Mouse (Mus musculus) limb, embryonic 13.5 days (tissue): ENCODE measurements around the gene Ppp1r12b. TPM values are rescaled to one million over a fixed set of nuclear protein-coding genes. Genes with fewer than 3 reads are reported as not detected.
A peak's percentile ranks its signal among the peaks of the same experiment; 100 is the strongest.

Experiments
- ATAC-seq: fragments of 200-750 bp; cut with Nextera tagmentation; 2 replicates; pipeline ENCODE4 v1.8.0; 2017; ENCODE audit warnings: low read depth, moderate number of reproducible peaks, moderate TSS enrichment; ENCODE audit not compliant: low FRiP score
- H3K27ac ChIP-seq: fragments of 300-500 bp; sonication (generic); 2 replicates; pipeline ENCODE4 v1.5.1; 2015; ENCODE audit warnings: inconsistent platforms, mild to moderate bottlenecking, moderate library complexity
- H3K27me3 ChIP-seq: fragments of 300-500 bp; sonication (generic); 2 replicates; pipeline ENCODE4 v1.6.1; 2015; ENCODE audit warnings: mild to moderate bottlenecking, inconsistent platforms
- H3K36me3 ChIP-seq: fragments of 300-500 bp; sonication (generic); 2 replicates; pipeline ENCODE4 v1.6.1; 2015; ENCODE audit warnings: inconsistent platforms, mild to moderate bottlenecking, moderate library complexity
- H3K4me1 ChIP-seq: fragments of 300-500 bp; sonication (generic); 2 replicates; pipeline ENCODE4 v1.6.1; 2015; ENCODE audit warnings: inconsistent platforms
- H3K4me2 ChIP-seq: fragments of 300-500 bp; sonication (generic); replicated peaks from 2 replicates; pipeline ENCODE4 v1.6.1; 2015; ENCODE audit warnings: inconsistent platforms, mild to moderate bottlenecking, moderate library complexity
- H3K4me3 ChIP-seq: fragments of 300-500 bp; sonication (generic); 2 replicates; pipeline ENCODE4 v1.5.1; 2015; ENCODE audit warnings: moderate library complexity, mild to moderate bottlenecking, inconsistent platforms
- H3K9ac ChIP-seq: fragments of 300-500 bp; sonication (generic); 2 replicates; pipeline ENCODE4 v1.6.1; 2015; ENCODE audit warnings: mild to moderate bottlenecking, inconsistent platforms
- H3K9me3 ChIP-seq: fragments of 300-500 bp; sonication (generic); 2 replicates; pipeline ENCODE4 v1.6.1; 2016; ENCODE audit warnings: inconsistent platforms
- WGBS: fragments of 180-500 bp; shearing (Covaris S2); methylation state at CpG from one replicate; pipeline ENCODE4 v1.1.7; 2015; 5-methylcytosine and 5-hydroxymethylcytosine counted together
- polyA plus RNA-seq: library from polyadenylated mRNA; unstranded; fragments of >200 nt; fragmentation: Nextera tagmentation; extraction: Ambion mirVana; gene quantifications from 2 replicates; pipeline ENCODE4 v1.2.1, GENCODE M21; 2015

Gene Ppp1r12b
- polyA plus RNA-seq, 1 experiment from 2014 or later, result 7.1 TPM

GRCm38 (mm10) chr1:134987173-134987961 lies 31.6 kb upstream of the Ppp1r12b start:
- Histone ChIP-seq H3K9ac (peak overlapping the region; percentile 61), H3K4me1 (peaks cover 20% of the 10 kb centered on the region), H3K36me3 (no peaks in the 10 kb centered on the region), H3K4me3 (peak overlapping the region; percentile 45), H3K27ac (no peak overlapping the region), H3K9me3 (no peaks in the 10 kb centered on the region), H3K27me3 (peaks cover 36% of the 10 kb centered on the region), H3K4me2 (peak overlapping the region; percentile 88)
- 29% methylated on average over 47 of the region's 48 CpGs for WGBS
- peak; percentile 73 for ATAC-seq

DNA sequence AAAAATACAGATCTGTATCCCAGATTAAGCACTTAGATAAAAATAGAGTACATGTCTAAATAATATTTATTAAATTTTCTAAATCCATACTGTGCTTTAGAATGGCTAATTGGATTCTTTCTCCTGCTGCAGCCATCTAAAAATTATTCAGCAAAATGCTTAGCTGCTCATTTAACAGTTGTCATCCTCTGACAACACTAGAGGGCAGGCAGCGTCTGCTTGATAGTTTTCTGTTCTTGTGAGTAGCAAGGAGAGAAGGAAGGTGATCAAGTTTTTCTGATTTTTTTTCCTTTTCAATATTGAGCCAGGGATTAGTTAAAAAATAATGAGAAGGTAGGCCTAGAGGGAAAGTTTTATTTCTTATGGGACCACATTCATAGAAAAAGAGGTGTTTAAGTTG lies 17.2 kb upstream of the Ppp1r12b start:
- no peak overlapping the region for H3K4me2 ChIP-seq
- no peak overlapping the region for H3K9ac ChIP-seq
- no peaks in the 10 kb centered on the region for H3K4me1 ChIP-seq
- H3K36me3 ChIP-seq, result peaks cover 44% of the 10 kb centered on the region
- no peak for ATAC-seq
- H3K27ac ChIP-seq, result no peak overlapping the region
- 82% methylated on average over 1 of the region's 1 CpGs for WGBS
- no peak overlapping the region for H3K4me3 ChIP-seq
- no peaks in the 10 kb centered on the region for H3K27me3 ChIP-seq
- no peaks in the 10 kb centered on the region for H3K9me3 ChIP-seq

DNA sequence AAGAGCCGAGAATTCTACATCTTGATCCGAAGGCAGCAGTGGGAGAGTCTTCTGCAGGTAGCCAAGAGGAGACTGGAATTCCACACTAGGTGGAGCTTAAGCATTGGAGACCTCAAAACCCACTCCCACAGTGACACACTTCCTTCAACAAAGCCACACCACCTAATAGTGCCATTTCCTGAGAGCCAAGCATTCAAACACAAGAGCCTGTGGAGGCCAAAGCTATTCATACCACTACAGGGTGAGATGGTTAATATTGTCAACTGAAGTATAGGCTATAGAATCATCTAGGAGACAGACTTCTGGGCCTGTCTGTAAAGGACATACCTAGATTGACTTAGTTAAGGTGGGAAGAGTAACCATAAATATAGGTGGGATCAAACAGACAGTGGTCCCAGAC lies 9.7 kb upstream of the Ppp1r12b start:
- no peak overlapping the region for H3K9ac ChIP-seq
- no peaks in the 10 kb centered on the region for H3K9me3 ChIP-seq
- 95% methylated on average over 2 of the region's 2 CpGs for WGBS
- H3K36me3 ChIP-seq, result peaks cover 26% of the 10 kb centered on the region
- H3K27ac ChIP-seq, result no peak overlapping the region
- peaks cover 7% of the 10 kb centered on the region; the same call in 1 of the 2 replicates for H3K27me3 ChIP-seq
- H3K4me1 ChIP-seq, result peaks cover 16% of the 10 kb centered on the region
- H3K4me3 ChIP-seq, result no peak overlapping the region
- ATAC-seq, result no peak
- H3K4me2 ChIP-seq, result no peak overlapping the region

- ATAC-seq, result 0 out of 2 replicates have a peak, but pooled peaks have one; percentile 22
- Histone ChIP-seq H3K27ac (no peak overlapping the region), H3K4me1 (peaks cover 16% of the 10 kb centered on the region), H3K4me3 (peak overlapping the region; percentile 65), H3K9me3 (no peaks in the 10 kb centered on the region), H3K9ac (peak overlapping the region; percentile 74), H3K27me3 (peaks cover 7% of the 10 kb centered on the region; the same call in 1 of the 2 replicates), H3K4me2 (peak overlapping the region; percentile 76), H3K36me3 (peaks cover 4% of the 10 kb centered on the region; the same call in 1 of the 2 replicates)
- 3% methylated on average over 11 of the region's 11 CpGs for WGBS
Measured at GRCm38 (mm10) chr1:134962821-134963220, 7.1 kb upstream of the Ppp1r12b start.

DNA sequence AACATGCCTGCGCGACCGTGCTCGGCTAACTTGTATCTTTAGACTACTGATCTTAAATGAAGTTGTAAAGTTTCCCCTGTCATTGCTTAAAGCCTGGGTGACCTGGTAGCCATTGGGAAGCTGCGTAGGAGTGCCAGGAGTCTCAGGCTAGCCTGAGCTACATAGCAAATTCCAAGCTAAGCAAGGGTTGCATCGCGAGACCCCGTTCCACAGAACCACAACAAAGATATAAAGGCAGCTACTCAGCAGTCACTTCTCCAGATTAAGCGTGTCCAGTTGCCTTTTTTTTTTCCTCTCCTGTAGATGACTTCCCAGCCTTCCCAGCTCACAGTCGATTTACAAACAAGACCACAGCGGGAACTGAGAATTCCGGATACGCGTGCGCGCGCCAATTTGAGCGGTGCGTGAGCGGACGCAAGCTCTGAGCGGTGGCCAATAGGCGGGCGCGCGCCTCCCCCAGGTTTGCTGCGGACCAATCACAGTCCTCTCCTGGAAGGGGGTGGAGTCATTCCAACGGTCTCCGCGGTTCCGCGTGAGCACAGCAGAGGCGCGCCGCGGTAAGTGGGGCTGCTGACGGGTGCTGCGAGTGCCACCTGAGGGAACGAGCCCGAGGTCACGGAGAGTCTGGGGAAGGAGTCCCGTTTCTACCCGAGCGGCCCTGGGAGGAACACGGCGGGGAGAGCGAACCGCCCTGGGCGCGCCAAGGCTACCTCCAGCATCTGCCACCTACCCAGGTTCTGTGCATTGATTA lies 6.5 kb upstream of the Ppp1r12b start, which contains the start of gene Ube2t:
Ube2t (plus strand) TSS at position 513 of the 751 bp plus-strand sequence.
- Histone ChIP-seq H3K9me3 (no peaks in the 10 kb centered on the region), H3K4me2 (peak within 1 kb of the TSS; percentile 76), H3K4me1 (peaks cover 16% of the 10 kb centered on the region), H3K27me3 (peaks cover 7% of the 10 kb centered on the region; the same call in 1 of the 2 replicates), H3K27ac (no peak within 1 kb of the TSS), H3K36me3 (peaks cover 4% of the 10 kb centered on the region; the same call in 1 of the 2 replicates), H3K9ac (peak within 1 kb of the TSS; percentile 74), H3K4me3 (peak within 1 kb of the TSS; percentile 65)
- peak; percentile 100 for ATAC-seq
- WGBS, result 2% methylated on average over 50 of the region's 50 CpGs

GRCm38 (mm10) chr1:134960634-134961033 lies 4.9 kb upstream of the Ppp1r12b start:
- Histone ChIP-seq H3K4me1 (peaks cover 16% of the 10 kb centered on the region), H3K4me3 (no peak overlapping the region), H3K4me2 (no peak overlapping the region), H3K27ac (no peak overlapping the region), H3K27me3 (peaks cover 7% of the 10 kb centered on the region; the same call in 1 of the 2 replicates), H3K9ac (no peak overlapping the region), H3K36me3 (peaks cover 4% of the 10 kb centered on the region; the same call in 1 of the 2 replicates), H3K9me3 (no peaks in the 10 kb centered on the region)
- no peak for ATAC-seq
- WGBS, result 62% methylated on average over 7 of the region's 7 CpGs

- H3K4me1 ChIP-seq, result peaks cover 14% of the 10 kb centered on the region
- peak overlapping the region; percentile 89 for H3K9ac ChIP-seq
- H3K4me2 ChIP-seq, result peak overlapping the region; percentile 81
- H3K27me3 ChIP-seq, result no peaks in the 10 kb centered on the region
- peak overlapping the region; percentile 84 for H3K4me3 ChIP-seq
- 6% methylated on average over 16 of the region's 16 CpGs for WGBS
- H3K36me3 ChIP-seq, result no peaks in the 10 kb centered on the region
- ATAC-seq, result peak; percentile 30; the same call in 1 of the 2 replicates
- no peaks in the 10 kb centered on the region for H3K9me3 ChIP-seq
- H3K27ac ChIP-seq, result peak overlapping the region; percentile 89
Measured at GRCm38 (mm10) chr1:134955050-134955636, 599 bp downstream of the Ppp1r12b start.

- H3K4me1 ChIP-seq, result peaks cover 10% of the 10 kb centered on the region
- no peaks in the 10 kb centered on the region for H3K9me3 ChIP-seq
- H3K4me2 ChIP-seq, result no peak overlapping the region
- H3K36me3 ChIP-seq, result peaks cover 6% of the 10 kb centered on the region
- H3K4me3 ChIP-seq, result no peak overlapping the region
- no peak overlapping the region for H3K9ac ChIP-seq
- 85% methylated on average over 3 of the region's 3 CpGs for WGBS
- ATAC-seq, result no peak
- H3K27me3 ChIP-seq, result no peaks in the 10 kb centered on the region
- no peak overlapping the region for H3K27ac ChIP-seq
Measured at GRCm38 (mm10) chr1:134949946-134950345, 5.8 kb downstream of the Ppp1r12b start.

DNA sequence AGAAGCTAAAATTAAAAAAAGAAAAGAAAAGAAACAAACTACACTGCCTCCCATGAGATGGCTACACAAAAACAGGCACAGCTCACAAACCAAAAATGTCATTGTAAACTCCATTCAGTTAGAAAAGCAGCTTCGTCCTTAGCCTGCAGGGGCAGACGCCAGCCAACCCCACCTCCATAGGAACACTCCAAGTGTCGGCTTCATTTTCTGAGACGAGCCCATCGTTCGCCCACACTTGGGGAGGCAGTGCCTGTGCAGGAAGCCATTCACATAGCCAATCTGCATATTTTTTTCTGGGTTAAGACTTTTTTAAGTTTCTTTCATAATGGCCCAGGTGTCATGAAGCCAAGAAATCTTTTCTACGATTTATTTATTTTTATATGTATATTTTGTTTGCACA lies 8.2 kb downstream of the Ppp1r12b start:
- WGBS, result 80% methylated on average over 7 of the region's 7 CpGs
- no peaks in the 10 kb centered on the region for H3K4me1 ChIP-seq
- no peaks in the 10 kb centered on the region for H3K27me3 ChIP-seq

DNA sequence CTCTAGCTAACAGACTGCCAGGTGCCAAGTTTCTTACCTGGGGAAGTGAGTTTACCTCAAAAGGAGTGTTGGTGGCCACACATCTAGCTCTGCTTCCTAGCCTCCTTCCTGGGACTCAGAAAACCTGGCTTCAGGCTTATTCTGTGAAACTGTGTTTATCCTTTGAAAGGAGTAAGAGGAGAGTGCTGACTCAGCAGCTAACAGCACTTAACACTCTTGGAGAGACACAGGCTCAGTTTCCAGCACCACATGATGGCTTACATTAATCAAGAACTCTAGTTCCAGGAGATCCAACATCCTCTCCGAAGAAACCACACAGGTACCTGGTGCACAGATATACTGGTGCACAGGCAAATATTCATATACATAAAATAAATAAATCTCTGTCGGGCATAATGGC lies 12.8 kb downstream of the Ppp1r12b start:
- Histone ChIP-seq H3K4me2 (no peak overlapping the region), H3K4me3 (no peak overlapping the region), H3K9ac (no peak overlapping the region), H3K27ac (no peak overlapping the region), H3K36me3 (peaks cover 1% of the 10 kb centered on the region), H3K4me1 (no peaks in the 10 kb centered on the region), H3K27me3 (no peaks in the 10 kb centered on the region), H3K9me3 (no peaks in the 10 kb centered on the region)
- 82% methylated on average over 2 of the region's 2 CpGs for WGBS
- no peak for ATAC-seq

More for the DNA sequence above, 8.2 kb downstream of the Ppp1r12b start:
- Histone ChIP-seq H3K36me3 (peaks cover 6% of the 10 kb centered on the region), H3K4me3 (no peak overlapping the region), H3K4me2 (no peak overlapping the region), H3K9me3 (no peaks in the 10 kb centered on the region), H3K27ac (no peak overlapping the region), H3K9ac (no peak overlapping the region)
- ATAC-seq, result no peak

DNA sequence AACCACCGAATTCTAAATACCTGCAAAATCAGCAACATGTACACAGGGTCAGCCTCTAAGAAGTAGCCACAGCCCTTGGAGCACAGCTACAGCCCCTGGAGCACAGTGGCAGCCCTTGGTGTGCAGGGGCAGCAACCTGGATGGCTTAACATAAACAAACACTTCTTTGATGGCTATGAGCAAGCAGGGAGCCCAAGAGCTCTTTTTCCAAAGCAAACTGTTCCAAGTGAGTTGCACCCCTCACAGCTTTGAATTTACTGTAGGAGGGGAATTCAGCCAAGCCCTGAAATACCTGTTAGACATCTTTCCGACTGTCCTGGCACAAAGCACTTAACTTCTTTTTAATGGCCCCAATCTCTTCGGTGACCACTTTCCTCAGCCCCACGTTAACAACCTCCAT lies 14.9 kb downstream of the Ppp1r12b start:
- Histone ChIP-seq H3K36me3 (no peaks in the 10 kb centered on the region), H3K9ac (no peak overlapping the region), H3K27me3 (no peaks in the 10 kb centered on the region), H3K4me1 (no peaks in the 10 kb centered on the region), H3K4me2 (no peak overlapping the region), H3K27ac (no peak overlapping the region), H3K9me3 (no peaks in the 10 kb centered on the region), H3K4me3 (no peak overlapping the region)
- no peak for ATAC-seq
- 32% methylated on average over 4 of the region's 4 CpGs for WGBS

DNA sequence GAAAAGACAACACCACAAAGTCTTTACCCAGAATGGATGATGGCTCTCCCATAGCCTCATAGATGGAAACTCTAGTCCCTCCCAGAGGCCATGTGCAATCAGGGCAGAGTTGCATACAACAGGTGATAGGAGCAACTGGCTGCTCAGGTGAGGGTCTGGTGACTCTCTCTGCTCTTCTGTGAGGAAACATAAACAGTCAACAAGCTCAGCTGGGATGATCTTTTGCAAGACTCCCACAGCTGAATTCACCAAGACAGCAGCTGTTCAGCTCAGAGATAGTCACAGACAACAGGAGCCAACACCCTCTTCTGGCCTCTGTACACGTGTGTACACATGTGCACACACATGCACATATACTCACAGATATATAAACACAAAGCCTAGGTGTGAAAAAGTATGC lies 17.5 kb downstream of the Ppp1r12b start:
- Histone ChIP-seq H3K4me3 (no peak overlapping the region), H3K27me3 (no peaks in the 10 kb centered on the region), H3K9me3 (no peaks in the 10 kb centered on the region), H3K9ac (no peak overlapping the region), H3K36me3 (no peaks in the 10 kb centered on the region), H3K4me1 (no peaks in the 10 kb centered on the region), H3K27ac (no peak overlapping the region), H3K4me2 (no peak overlapping the region)
- WGBS, result 83% methylated on average over 1 of the region's 1 CpGs
- no peak for ATAC-seq
